In genomic region chr17:22417510-22417909, GRCm38 (mm10) we compare ENCODE assay signal across 9 mouse cellular contexts. TPM values are rescaled to one million over a fixed set of nuclear protein-coding genes. Genes with fewer than 3 reads are reported as not detected.
A peak's percentile ranks its signal among the peaks of the same experiment; 100 is the strongest.
DNase-seq lines count a peak whose midpoint lies in the region; ATAC-seq and TF ChIP-seq lines count a peak whose summit lies in the region.
"Had no signal": no experiment of that assay in that cellular context is flagged by ENCODE, and none has a peak within 500 bp of the region (broad histone marks: within the 10 kb centered on the region; RNA-seq: fewer than 3 reads in every experiment).

No protein-coding gene starts in this region.

- no peaks in the 10 kb centered on the region for H3K36me3 ChIP-seq in midbrain, embryonic 14.5 days (ENCODE audit: control insufficient read depth, insufficient read depth, low read length)

- no peak overlapping the region for H3K27ac ChIP-seq in cerebellum, adult 2 months (ENCODE audit: insufficient read depth, low read length)
- no peak overlapping the region for H3K27ac ChIP-seq in midbrain, embryonic 14.5 days (replicated peaks; ENCODE audit: low read depth, low read length)

- H3K4me1 ChIP-seq in cerebellum, adult 2 months (ENCODE audit: control insufficient read depth, insufficient read depth, low read length) = no peaks in the 10 kb centered on the region
- H3K4me1 ChIP-seq in midbrain, embryonic 14.5 days (ENCODE audit: control insufficient read depth, insufficient read depth, low read length) = no peaks in the 10 kb centered on the region
- H3K4me1 ChIP-seq: megakaryocyte, embryonic 14.5 days had no signal

- no peak for TF ChIP-seq POLR2A in cerebellum, adult 2 months (IDR thresholded peaks at IDR 0.05; ENCODE audit: borderline replicate concordance, insufficient read depth, low read length)

- H3K4me3 ChIP-seq in cerebellum, adult 2 months (replicated peaks; ENCODE audit: insufficient read depth, low read depth, low read length) = no peak overlapping the region
- H3K4me3 ChIP-seq in midbrain, embryonic 14.5 days (replicated peaks; ENCODE audit: low read depth, low read length) = no peak overlapping the region
- H3K4me3 ChIP-seq: megakaryocyte, embryonic 14.5 days had no signal

- peak; percentile 72 for TF ChIP-seq CTCF in cerebellum, adult 2 months (IDR thresholded peaks at IDR 0.05; ENCODE audit: borderline replicate concordance, insufficient read depth, low read depth, low read length)

- H3K27me3 ChIP-seq in cerebellum, adult 2 months (ENCODE audit: control insufficient read depth, insufficient read depth, low read length) = no peaks in the 10 kb centered on the region
- H3K27me3 ChIP-seq in midbrain, embryonic 14.5 days (ENCODE audit: control insufficient read depth, insufficient read depth, low read length) = no peaks in the 10 kb centered on the region
- H3K27me3 ChIP-seq: megakaryocyte, embryonic 14.5 days had no signal

- H3K9ac ChIP-seq in midbrain, embryonic 14.5 days (replicated peaks; ENCODE audit: low read length) = no peak overlapping the region

- intact Hi-C loops in left cerebral cortex, postnatal 25 days (cut with DNase I) = no loop called here

- peak; percentile 48 for DNase-seq in right cerebral cortex, adult 18-20 months
- DNase-seq in right cerebral cortex, postnatal 25 days = no peak
- DNase-seq in cerebellum, adult 2 months = peak; percentile 37 to 60
- DNase-seq in frontal cortex, postnatal 25 days (ENCODE audit: low spot score in 2 of 2) = peak; percentile 21 to 55
- peak; percentile 24 to 45 for DNase-seq in left cerebral cortex, postnatal 25 days (ENCODE audit: low spot score in 2 of 2)
- DNase-seq in midbrain, embryonic 14.5 days = peak; percentile 89
- peak; percentile 43 to 57 for DNase-seq in spleen, postnatal 36 days (ENCODE audit: low spot score in 2 of 2)

- no peaks in the 10 kb centered on the region for H3K9me3 ChIP-seq in midbrain, embryonic 14.5 days (ENCODE audit: control insufficient read depth, low read length)
- H3K9me3 ChIP-seq: megakaryocyte, embryonic 14.5 days had no signal

- ATAC-seq in inflammation-experienced regulatory T-cells, adult 6 months = peak; percentile 95
- peak; percentile 50; the same call in 1 of the 2 replicates for ATAC-seq in midbrain, embryonic 14.5 days (ENCODE audit: low FRiP score, low TSS enrichment)

- H3K4me2 ChIP-seq in midbrain, embryonic 14.5 days (ENCODE audit: low read length) = no peak overlapping the region

- WGBS in cerebellum, adult 2 months = 1% methylated on average over 3 of the region's 3 CpGs
- WGBS in midbrain, embryonic 14.5 days = under 1% methylated on average over 3 of the region's 3 CpGs

RNA-seq across cellular contexts. Expression of gene Zfp946, which starts 6.5 kb away (rescaled TPM):
- 17.3 and 18.6 TPM in 2 replicates for polyA plus RNA-seq in cerebellum, adult 2 months (2012; rRNA removed)
- polyA plus RNA-seq in inflammation-experienced regulatory T-cells, adult 6 months (2017; shearing (Covaris generic)) = 1 to 10 TPM; 3.0 to 4.2 (median 3.7) TPM
- 10 to 100 TPM; 10.1 to 10.4 TPM for total RNA-seq in left cerebral cortex, postnatal 25 days (2021)
- polyA plus RNA-seq in midbrain, embryonic 14.5 days (2014; fragmentation: Nextera tagmentation; extraction: Ambion mirVana) = 30.7 and 41.9 TPM in 2 replicates

RNA-seq across cellular contexts. Expression of gene Zfp758, which starts 56.3 kb away (rescaled TPM):
- polyA plus RNA-seq in cerebellum, adult 2 months (2012; rRNA removed) = 4.5 and 4.6 TPM in 2 replicates
- polyA plus RNA-seq in inflammation-experienced regulatory T-cells, adult 6 months (2017; shearing (Covaris generic)) = 10 to 100 TPM; 11.7 to 15.7 (median 14.2) TPM
- total RNA-seq in left cerebral cortex, postnatal 25 days (2021) = 10 to 100 TPM; 10.2 to 10.5 TPM
- 10.8 and 11.6 TPM in 2 replicates for polyA plus RNA-seq in midbrain, embryonic 14.5 days (2014; fragmentation: Nextera tagmentation; extraction: Ambion mirVana)

RNA-seq across cellular contexts. Expression of gene Zfp944, which starts 56.3 kb away (rescaled TPM):
- 8.0 and 8.4 TPM in 2 replicates for polyA plus RNA-seq in cerebellum, adult 2 months (2012; rRNA removed)
- 10 to 100 TPM; 11.6 to 17.0 (median 13.5) TPM for polyA plus RNA-seq in inflammation-experienced regulatory T-cells, adult 6 months (2017; shearing (Covaris generic))
- total RNA-seq in left cerebral cortex, postnatal 25 days (2021) = 10 to 100 TPM in 1 of 2 experiments, 1 to 10 TPM in 1; 9.2 to 11.4 TPM
- polyA plus RNA-seq in midbrain, embryonic 14.5 days (2014; fragmentation: Nextera tagmentation; extraction: Ambion mirVana) = 15.8 and 17.0 TPM in 2 replicates
